Mouse (Mus musculus): ENCODE measurements around the gene Olfr954. TPM values are rescaled to one million over a fixed set of nuclear protein-coding genes. Genes with fewer than 3 reads are reported as not detected.

Gene Olfr954
- not detected for polyA plus RNA-seq (2017; shearing (Covaris generic))

- ATAC-seq = no peak
Measured at GRCm38 (mm10) chr9:39456401-39456800, at the start of gene Olfr954. TSS of gene Olfr954 (plus strand) at chr9:39456701.

DNA sequence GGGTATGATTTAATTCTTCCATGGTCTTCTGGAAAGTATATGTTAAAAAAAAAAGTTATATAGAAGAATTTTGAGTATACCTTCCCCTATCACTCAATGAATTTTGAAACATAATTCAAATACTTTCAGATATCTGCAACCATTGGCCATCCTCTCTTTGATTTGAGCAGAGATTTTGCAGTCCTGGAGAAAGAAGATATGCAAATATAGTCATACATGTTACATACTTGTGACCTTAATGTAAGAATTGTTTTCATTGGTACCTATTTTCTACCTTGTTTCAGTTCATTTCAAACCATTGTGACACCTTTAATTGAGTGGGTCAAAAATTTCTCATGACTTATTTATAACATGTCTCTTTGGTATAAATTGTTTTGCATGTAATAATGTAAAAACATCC, 29.5 kb upstream of the Olfr954 start, which contains the start of gene Olfr952:
Gene Olfr952 (minus strand): TSS at position 101 of the 400 bp plus-strand sequence.
- ATAC-seq = no peak

DNA sequence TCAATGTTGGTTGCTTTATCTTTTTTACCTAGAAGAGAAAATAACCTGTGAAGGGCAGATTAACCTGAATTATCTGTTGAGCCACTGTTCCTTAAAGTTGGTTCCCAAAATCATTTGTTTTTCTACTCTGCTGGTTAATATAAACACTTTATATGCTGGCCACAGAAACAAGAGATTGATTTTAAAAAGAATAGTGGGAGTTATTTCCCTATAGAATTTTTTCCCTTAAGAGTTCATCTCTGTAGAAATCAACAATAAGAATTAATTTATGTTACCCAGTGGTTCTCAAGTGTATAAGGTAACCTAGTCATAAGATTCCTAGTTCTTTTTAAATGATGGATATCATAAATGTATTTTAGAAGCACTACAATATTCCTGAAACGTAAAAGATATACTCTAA, 15.3 kb downstream of the Olfr954 start, which contains the start of gene Olfr955:
Gene Olfr955 (minus strand): TSS at position 101 of the 400 bp plus-strand sequence.
- ATAC-seq = no peak

- no peak for ATAC-seq
Measured at GRCm38 (mm10) chr9:39493895-39494294, 37.4 kb downstream of the Olfr954 start, which contains the start of gene Olfr44. TSS of gene Olfr44 (minus strand) at chr9:39493995.

GRCm38 (mm10) chr9:39508998-39509397, 52.5 kb downstream of the Olfr954 start:
- ATAC-seq = no peak

DNA sequence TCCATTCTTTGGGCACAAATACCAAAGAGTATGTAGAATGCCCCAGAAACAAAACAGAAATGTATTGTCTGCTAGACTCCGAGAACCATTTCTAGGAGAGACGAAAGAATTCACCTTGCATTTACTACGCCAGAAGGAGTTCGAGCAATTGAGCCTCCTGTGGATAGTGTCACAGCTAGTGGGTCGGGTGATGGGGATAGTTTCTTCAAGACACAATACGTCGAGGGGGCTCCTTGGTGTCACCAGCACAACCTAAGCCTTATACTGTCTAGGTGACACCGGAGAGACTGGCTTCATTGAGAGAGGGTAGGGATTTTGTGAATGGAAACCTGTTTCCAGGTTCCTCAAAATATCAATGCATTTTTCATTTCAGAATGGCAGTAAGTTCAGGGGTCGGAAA, 52.9 kb downstream of the Olfr954 start:
- no peak for ATAC-seq

Other genes starting within 250 kb of the Olfr954 start
- not detected for gene Olfr1537, start 206.7 kb upstream of the Olfr954 start, polyA plus RNA-seq (2017; shearing (Covaris generic))
- not detected for gene Olfr945, start 179.9 kb upstream of the Olfr954 start, polyA plus RNA-seq (2017; shearing (Covaris generic))
- gene Olfr948, start 130.7 kb upstream of the Olfr954 start, polyA plus RNA-seq (2017; shearing (Covaris generic)) = not detected
- not detected for gene Olfr951, start 69.3 kb upstream of the Olfr954 start, polyA plus RNA-seq (2017; shearing (Covaris generic))
- not detected for gene Olfr952, start 29.6 kb upstream of the Olfr954 start, polyA plus RNA-seq (2017; shearing (Covaris generic))
- not detected for gene Olfr955, start 15.2 kb downstream of the Olfr954 start, polyA plus RNA-seq (2017; shearing (Covaris generic))
- not detected for gene Olfr44, start 37.3 kb downstream of the Olfr954 start, polyA plus RNA-seq (2017; shearing (Covaris generic))
- not detected for gene Olfr957, start 59.1 kb downstream of the Olfr954 start, polyA plus RNA-seq (2017; shearing (Covaris generic))
- not detected for gene Olfr958, start 97.4 kb downstream of the Olfr954 start, polyA plus RNA-seq (2017; shearing (Covaris generic))
- gene Olfr959, start 118.9 kb downstream of the Olfr954 start, polyA plus RNA-seq (2017; shearing (Covaris generic)) = not detected
- gene AW551984, start 147.7 kb downstream of the Olfr954 start, polyA plus RNA-seq (2017; shearing (Covaris generic)) = not detected
- gene Olfr148, start 154.0 kb downstream of the Olfr954 start, polyA plus RNA-seq (2017; shearing (Covaris generic)) = not detected
- not detected for gene Olfr960, start 164.7 kb downstream of the Olfr954 start, polyA plus RNA-seq (2017; shearing (Covaris generic))
- not detected for gene Olfr961, start 188.4 kb downstream of the Olfr954 start, polyA plus RNA-seq (2017; shearing (Covaris generic))
- gene Olfr963, start 210.5 kb downstream of the Olfr954 start, polyA plus RNA-seq (2017; shearing (Covaris generic)) = not detected

Measured in inflammation-experienced regulatory T-cells, adult 6 months (primary cell).